Mouse (Mus musculus) lung, postnatal 0 days (tissue): ENCODE results near the gene Ubxn11. TPM values are rescaled to one million over a fixed set of nuclear protein-coding genes. Genes with fewer than 3 reads are reported as not detected.
A peak's percentile ranks its signal among the peaks of the same experiment; 100 is the strongest.

Experiments used
- ATAC-seq: fragments of 200-750 bp; cut with Nextera tagmentation; 2 replicates; pipeline ENCODE4 v1.8.0; 2017; ENCODE audit warnings: moderate library complexity
- DNase-seq: peaks from one replicate; pipeline ENCODE4 v3.0.0-alpha.2; 2016; ENCODE audit warnings: low spot score
- H3K27ac ChIP-seq: fragments of 300-500 bp; sonication (generic); 2 replicates; pipeline ENCODE4 v1.5.1; 2014; ENCODE audit warnings: antibody characterized with exemption, mild to moderate bottlenecking, low read length, mixed read lengths
- H3K27me3 ChIP-seq: fragments of 300-500 bp; sonication (generic); replicated peaks from 2 replicates; pipeline ENCODE4 v1.6.1; 2014; ENCODE audit warnings: low read length, mixed read lengths; ENCODE audit not compliant: insufficient read depth
- H3K36me3 ChIP-seq: fragments of 300-500 bp; sonication (generic); 2 replicates; pipeline ENCODE4 v1.6.1; 2014; ENCODE audit warnings: low read length, mixed read lengths; ENCODE audit not compliant: insufficient read depth
- H3K4me1 ChIP-seq: fragments of 300-500 bp; sonication (generic); 2 replicates; pipeline ENCODE4 v1.6.1; 2014; ENCODE audit warnings: antibody characterized with exemption, low read depth, low read length, mixed read lengths; ENCODE audit not compliant: insufficient read depth
- H3K4me2 ChIP-seq: fragments of 300-500 bp; sonication (generic); replicated peaks from 2 replicates; pipeline ENCODE4 v1.6.1; 2014; ENCODE audit warnings: low read depth, mild to moderate bottlenecking, low read length, moderate library complexity, mixed read lengths
- H3K4me3 ChIP-seq: fragments of 300-500 bp; sonication (generic); 2 replicates; pipeline ENCODE4 v1.5.1; 2014; ENCODE audit warnings: low read depth, low read length
- H3K9ac ChIP-seq: fragments of 300-500 bp; sonication (generic); replicated peaks from 2 replicates; pipeline ENCODE4 v1.6.1; 2014; ENCODE audit warnings: low read depth, mild to moderate bottlenecking
- H3K9me3 ChIP-seq: fragments of 300-500 bp; sonication (generic); 2 replicates; pipeline ENCODE4 v1.6.1; 2016; ENCODE audit warnings: low read length, mixed read lengths
- CTCF ChIP-seq: IDR thresholded peaks from 2 replicates; pipeline ENCODE4 v1.5.1; 2016; ENCODE audit warnings: antibody characterized with exemption, mild to moderate bottlenecking
- EP300 ChIP-seq: IDR thresholded peaks from 2 replicates; pipeline ENCODE4 v1.6.1; 2016; ENCODE audit warnings: antibody characterized with exemption, mild to moderate bottlenecking, control low read depth
- WGBS: fragments of 180-500 bp; shearing (Covaris S2); extraction: QIAGEN DNeasy Blood & Tissue Kit; methylation state at CpG from one replicate; pipeline ENCODE4 v1.1.7; 2014; 5-methylcytosine and 5-hydroxymethylcytosine counted together
- polyA plus RNA-seq: library from polyadenylated mRNA; unstranded; fragments of >200 nt; fragmentation: Nextera tagmentation; extraction: Ambion mirVana; gene quantifications from 2 replicates; pipeline ENCODE4 v1.2.1, GENCODE M21; 2015

The Ubxn11 gene
- 10.3 and 11.3 TPM in 2 replicates for polyA plus RNA-seq

DNA sequence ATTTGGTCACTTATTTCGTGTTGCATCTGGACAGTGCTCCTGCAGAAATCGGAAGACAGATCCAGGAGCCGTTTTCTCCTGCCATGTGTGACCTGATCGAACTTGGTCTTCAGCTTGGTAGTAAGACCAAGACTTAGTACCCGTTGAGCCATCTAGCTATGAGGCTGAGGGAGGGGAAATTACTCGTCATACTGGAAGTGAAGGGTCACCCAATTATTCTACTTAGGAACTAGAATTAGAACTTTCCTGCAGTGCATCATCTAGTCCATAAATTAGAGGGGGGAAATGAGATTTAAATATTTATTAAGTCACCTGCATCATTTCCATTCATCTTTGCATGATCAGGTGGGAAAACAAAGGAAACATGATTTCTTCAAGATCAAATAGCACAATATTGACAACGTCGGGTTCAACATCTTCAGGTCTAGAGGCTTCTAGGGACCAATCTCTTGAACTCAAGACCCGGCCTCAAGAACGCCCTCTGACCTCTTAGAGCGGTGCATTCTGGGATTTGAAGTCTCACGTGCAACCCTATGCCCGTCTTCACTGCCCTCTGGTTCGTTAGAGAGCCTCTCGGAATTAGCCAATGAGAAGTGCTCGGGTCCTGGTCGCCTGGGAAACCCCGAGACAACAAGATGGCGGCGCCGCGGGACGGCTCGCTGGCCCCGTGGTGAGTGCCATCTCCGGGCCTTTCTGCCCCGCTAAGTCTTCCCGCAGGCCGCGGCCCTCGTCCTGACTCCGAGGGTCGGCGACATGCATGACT lies at the start of gene Ubxn11:
Gene Ubxn11, plus strand, starts transcription at position 592 of the 763 bp plus-strand sequence.
- no peak within 1 kb of the TSS for H3K27ac ChIP-seq
- no peaks in the 10 kb centered on the region for H3K9me3 ChIP-seq
- TF ChIP-seq EP300 (no peak), CTCF (no peak)
- WGBS, result 17% methylated on average over 34 of the region's 34 CpGs
- H3K9ac ChIP-seq, result peak within 1 kb of the TSS; percentile 20; the same call in 1 of the 2 replicates
- ATAC-seq (peak; percentile 99), DNase-seq (peak; percentile 94)
- H3K36me3 ChIP-seq, result no peaks in the 10 kb centered on the region
- H3K4me1 ChIP-seq, result no peaks in the 10 kb centered on the region
- H3K4me2 ChIP-seq, result peak within 1 kb of the TSS; percentile 67
- H3K4me3 ChIP-seq, result peak within 1 kb of the TSS; percentile 55
- no peaks in the 10 kb centered on the region for H3K27me3 ChIP-seq

DNA sequence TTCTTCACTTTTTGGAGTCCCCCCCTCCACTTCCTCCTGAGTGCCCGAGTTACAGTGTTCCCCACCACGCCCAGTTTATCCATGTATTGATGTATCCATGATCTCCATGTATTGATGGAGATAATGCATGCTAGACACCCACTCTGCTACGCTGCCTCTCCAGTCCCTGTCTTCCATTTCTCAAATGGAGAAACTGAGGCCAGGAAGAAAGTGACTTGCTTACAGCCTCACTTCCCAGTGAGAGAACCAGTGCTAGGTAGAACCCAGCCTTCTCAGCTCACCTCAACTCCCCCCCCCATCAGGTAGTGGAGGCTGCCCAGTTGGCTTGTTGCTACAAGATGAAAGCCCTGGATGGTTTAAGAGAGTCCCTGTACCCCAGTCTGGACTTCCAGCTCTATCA lies 48.8 kb upstream of the Ubxn11 start, which contains the start of gene Zfp683:
Gene Zfp683, plus strand, starts transcription at position 301 of the 400 bp plus-strand sequence.
- DNase-seq (no peak), ATAC-seq (no peak)
- TF ChIP-seq CTCF, result no peak
- TF ChIP-seq EP300, result no peak
- Histone ChIP-seq H3K27ac (no peak within 1 kb of the TSS), H3K4me2 (no peak within 1 kb of the TSS), H3K9ac (no peak within 1 kb of the TSS; the same call in 1 of the 2 replicates), H3K4me1 (no peaks in the 10 kb centered on the region), H3K4me3 (no peak within 1 kb of the TSS), H3K9me3 (no peaks in the 10 kb centered on the region), H3K27me3 (no peaks in the 10 kb centered on the region), H3K36me3 (no peaks in the 10 kb centered on the region)
- WGBS, result 82% methylated on average over 3 of the region's 3 CpGs

- H3K4me3 ChIP-seq, result no peak overlapping the region
- no peak for TF ChIP-seq CTCF
- TF ChIP-seq EP300, result no peak
- peak overlapping the region; percentile 39 for H3K4me2 ChIP-seq
- no peak overlapping the region for H3K9ac ChIP-seq
- H3K9me3 ChIP-seq, result no peaks in the 10 kb centered on the region
- ATAC-seq (no peak), DNase-seq (no peak)
- no peaks in the 10 kb centered on the region for H3K27me3 ChIP-seq
- H3K27ac ChIP-seq, result no peak overlapping the region
- 36% methylated on average over 14 of the region's 14 CpGs for WGBS
- no peaks in the 10 kb centered on the region for H3K4me1 ChIP-seq
- no peaks in the 10 kb centered on the region for H3K36me3 ChIP-seq
Observed at GRCm38 (mm10) chr4:134058166-134058715, 44.1 kb upstream of the Ubxn11 start.

GRCm38 (mm10) chr4:134058908-134059307 lies 43.5 kb upstream of the Ubxn11 start:
- no peak for DNase-seq
- 63% methylated on average over 6 of the region's 6 CpGs for WGBS
- no peak overlapping the region for H3K27ac ChIP-seq
- no peak overlapping the region for H3K9ac ChIP-seq
- no peaks in the 10 kb centered on the region for H3K27me3 ChIP-seq
- H3K4me2 ChIP-seq, result no peak overlapping the region
- no peaks in the 10 kb centered on the region for H3K4me1 ChIP-seq
- ATAC-seq, result no peak
- TF ChIP-seq EP300 (no peak), CTCF (no peak)
- no peaks in the 10 kb centered on the region for H3K36me3 ChIP-seq
- H3K4me3 ChIP-seq, result no peak overlapping the region
- H3K9me3 ChIP-seq, result no peaks in the 10 kb centered on the region

DNA sequence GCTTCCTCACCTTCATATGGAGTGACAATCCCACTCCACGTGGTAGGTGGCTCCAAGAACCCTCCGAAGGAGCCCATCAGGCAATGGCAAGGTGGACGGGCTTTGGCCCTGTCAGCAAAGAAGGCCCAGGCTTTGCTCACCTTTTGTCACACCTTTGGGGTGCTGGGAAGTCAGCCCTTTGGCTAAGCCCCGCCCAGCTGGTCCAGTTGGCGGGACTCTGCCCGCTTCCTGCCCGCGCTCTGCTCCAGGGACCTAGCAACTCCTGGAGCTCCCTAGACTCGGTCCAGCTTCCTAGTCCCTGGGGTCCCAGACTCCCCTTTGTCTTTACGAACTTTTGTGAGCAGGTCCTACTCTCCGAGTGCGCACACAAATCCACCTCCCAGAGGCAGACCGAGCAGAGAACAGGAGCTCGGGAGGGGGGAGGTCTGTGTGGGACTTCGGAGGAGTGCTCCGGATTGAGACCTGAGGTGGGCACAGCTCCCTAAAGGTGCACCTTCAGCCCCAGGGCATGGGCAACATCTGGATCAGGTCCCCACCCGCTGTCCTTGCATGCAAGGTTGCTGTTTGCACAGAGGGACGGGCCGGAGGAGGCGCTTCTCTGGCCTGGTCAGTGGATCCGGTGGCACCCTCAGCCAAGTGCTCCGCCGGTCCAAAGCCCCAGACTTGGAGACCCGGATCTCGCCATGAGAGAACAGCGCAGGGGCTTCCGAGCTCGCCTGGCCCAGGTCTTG lies 42.1 kb upstream of the Ubxn11 start, which contains the start of gene Crybg2:
Gene Crybg2, plus strand, starts transcription at position 681 of the 731 bp plus-strand sequence.
- no peak within 1 kb of the TSS for H3K9ac ChIP-seq
- H3K4me1 ChIP-seq, result no peaks in the 10 kb centered on the region
- DNase-seq (no peak), ATAC-seq (no peak)
- 42% methylated on average over 28 of the region's 28 CpGs for WGBS
- H3K4me3 ChIP-seq, result no peak within 1 kb of the TSS
- H3K36me3 ChIP-seq, result no peaks in the 10 kb centered on the region
- TF ChIP-seq CTCF, result no peak
- no peak for TF ChIP-seq EP300
- H3K9me3 ChIP-seq, result no peaks in the 10 kb centered on the region
- no peak within 1 kb of the TSS for H3K4me2 ChIP-seq
- 0 out of 2 replicates have a peak within 1 kb of the TSS, but pooled peaks have one; percentile 2 for H3K27ac ChIP-seq
- H3K27me3 ChIP-seq, result no peaks in the 10 kb centered on the region
